Mouse (Mus musculus) frontal cortex, adult (tissue): ENCODE measurements around the gene Zfp112.
"Not testable (repeated sequence)": the region's sequence is repeated elsewhere in the genome, so short reads cannot be mapped to it uniquely, and the experiment has no call there.

ENCODE experiments used
- ATAC-seq: cut with Nextera tagmentation; 2 replicates; pipeline ENCODE4 v1.9.2; 2017; ENCODE audit warnings: mild to moderate bottlenecking, moderate library complexity, mixed read lengths; ENCODE audit not compliant: low TSS enrichment

Zfp112 gene

GRCm38 (mm10) chr7:24112156-24112856, at the start of gene Zfp112:
Gene Zfp112 (plus strand): TSS chr7:24112314.
- ATAC-seq, result peak; percentile 99

- ATAC-seq, result not testable (repeated sequence)
Measured at GRCm38 (mm10) chr7:24074424-24074823, 37.7 kb upstream of the Zfp112 start.

GRCm38 (mm10) chr7:24081634-24082431, 30.3 kb upstream of the Zfp112 start, which contains the start of gene Zfp180:
Gene Zfp180 (plus strand): TSS chr7:24081924.
- peak; percentile 97 for ATAC-seq

- peak; percentile 66; the same call in 1 of the 2 replicates for ATAC-seq
Measured at GRCm38 (mm10) chr7:24082457-24083235, 29.5 kb upstream of the Zfp112 start.

- no peak for ATAC-seq
Measured at GRCm38 (mm10) chr7:24086871-24087270, 25.2 kb upstream of the Zfp112 start.

GRCm38 (mm10) chr7:24087485-24088125, 24.5 kb upstream of the Zfp112 start:
- no peak for ATAC-seq

- no peak for ATAC-seq
Measured at GRCm38 (mm10) chr7:24104403-24104802, 7.7 kb upstream of the Zfp112 start.

GRCm38 (mm10) chr7:24105144-24105703, 6.9 kb upstream of the Zfp112 start:
- no peak for ATAC-seq

GRCm38 (mm10) chr7:24110839-24111238, 1.3 kb upstream of the Zfp112 start:
- no peak for ATAC-seq

- ATAC-seq, result no peak
Measured at GRCm38 (mm10) chr7:24111772-24112155, 350 bp upstream of the Zfp112 start.

GRCm38 (mm10) chr7:24113001-24113400, 887 bp downstream of the Zfp112 start:
- no peak for ATAC-seq

- no peak for ATAC-seq
Measured at GRCm38 (mm10) chr7:24116655-24117054, 4.5 kb downstream of the Zfp112 start.

- ATAC-seq, result peak; percentile 17; the same call in 1 of the 2 replicates
Measured at GRCm38 (mm10) chr7:24133425-24133995, 21.4 kb downstream of the Zfp112 start.

GRCm38 (mm10) chr7:24133996-24134828, 22.1 kb downstream of the Zfp112 start, which contains the start of gene Zfp235:
Gene Zfp235 (plus strand): TSS chr7:24134169.
- ATAC-seq, result peak; percentile 100

GRCm38 (mm10) chr7:24142566-24142965, 30.5 kb downstream of the Zfp112 start:
- ATAC-seq, result no peak

- no peak for ATAC-seq
Measured at GRCm38 (mm10) chr7:24153272-24153671, 41.2 kb downstream of the Zfp112 start.

- no peak for ATAC-seq
Measured at GRCm38 (mm10) chr7:24172191-24172590, 60.1 kb downstream of the Zfp112 start.

- ATAC-seq, result peak; percentile 98
Measured at GRCm38 (mm10) chr7:24174618-24175336, 62.7 kb downstream of the Zfp112 start, which contains the start of gene Zfp114. Gene Zfp114 (plus strand): TSS chr7:24175060.

- no peak for ATAC-seq
Measured at GRCm38 (mm10) chr7:24175337-24175711, 63.2 kb downstream of the Zfp112 start.
